Mouse (Mus musculus): ENCODE measurements around the gene Msn.

GRCm38 (mm10) chrX:96218088-96218487 lies 122.2 kb downstream of the Msn start:
- TF ChIP-seq CTCF (IDR thresholded peaks at IDR 0.05; ENCODE audit: control insufficient read depth, insufficient read depth, low read length) (no peak), POLR2A (IDR thresholded peaks at IDR 0.05; ENCODE audit: borderline replicate concordance, control insufficient read depth, low read depth, low read length) (no peak)

Measured in bone marrow, adult 2 months (tissue).